Mouse (Mus musculus): Measurements from ENCODE around the gene Irf6. TPM values are rescaled to one million over a fixed set of nuclear protein-coding genes. Genes with fewer than 3 reads are reported as not detected.

Irf6 gene
- polyA plus RNA-seq, 1 experiment from 2014 or later, result 4.7 TPM

- no peaks in the 10 kb centered on the region for H3K36me3 ChIP-seq
- H3K9me3 ChIP-seq, result no peaks in the 10 kb centered on the region
- no peak overlapping the region for H3K4me3 ChIP-seq
- 0 out of 2 replicates have a peak overlapping the region, but pooled peaks have one; percentile 6 for H3K27ac ChIP-seq
- WGBS, result 43% methylated on average over 7 of the region's 7 CpGs
- DNase-seq (ENCODE audit: low spot score), result no peak
- H3K4me1 ChIP-seq, result peaks cover 11% of the 10 kb centered on the region
- no peaks in the 10 kb centered on the region for H3K27me3 ChIP-seq (ENCODE audit: insufficient read depth, poor library complexity, severe bottlenecking)
These were observed 14.8 kb upstream of the Irf6 start for GRCm38 (mm10) chr1:193138087-193138486.

GRCm38 (mm10) chr1:193138669-193139068 is 14.2 kb upstream of the Irf6 start:
- no peak overlapping the region for H3K4me3 ChIP-seq
- 0 out of 2 replicates have a peak overlapping the region, but pooled peaks have one; percentile 6 for H3K27ac ChIP-seq
- no peaks in the 10 kb centered on the region for H3K27me3 ChIP-seq (ENCODE audit: insufficient read depth, poor library complexity, severe bottlenecking)
- DNase-seq (ENCODE audit: low spot score), result no peak
- peaks cover 11% of the 10 kb centered on the region for H3K4me1 ChIP-seq
- 55% methylated on average over 3 of the region's 3 CpGs for WGBS
- H3K36me3 ChIP-seq, result no peaks in the 10 kb centered on the region
- no peaks in the 10 kb centered on the region for H3K9me3 ChIP-seq

- Histone ChIP-seq H3K4me3 (no peak overlapping the region), H3K27ac (0 out of 2 replicates have a peak overlapping the region, but pooled peaks have one; percentile 52), H3K27me3 (ENCODE audit: insufficient read depth, poor library complexity, severe bottlenecking) (peaks cover 11% of the 10 kb centered on the region), H3K4me1 (peaks cover 11% of the 10 kb centered on the region), H3K36me3 (no peaks in the 10 kb centered on the region), H3K9me3 (no peaks in the 10 kb centered on the region)
- DNase-seq (ENCODE audit: low spot score), result no peak
- WGBS, result 62% methylated on average over 7 of the region's 7 CpGs
These were observed 11.8 kb upstream of the Irf6 start for GRCm38 (mm10) chr1:193141118-193141517.

GRCm38 (mm10) chr1:193142517-193143062 is 10.3 kb upstream of the Irf6 start:
- WGBS, result 74% methylated on average over 8 of the region's 8 CpGs
- Histone ChIP-seq H3K36me3 (no peaks in the 10 kb centered on the region), H3K27ac (no peak overlapping the region), H3K4me3 (no peak overlapping the region), H3K4me1 (peaks cover 10% of the 10 kb centered on the region), H3K9me3 (no peaks in the 10 kb centered on the region), H3K27me3 (ENCODE audit: insufficient read depth, poor library complexity, severe bottlenecking) (peaks cover 11% of the 10 kb centered on the region)
- DNase-seq (ENCODE audit: low spot score), result no peak

GRCm38 (mm10) chr1:193144516-193144915 is 8.4 kb upstream of the Irf6 start:
- Histone ChIP-seq H3K4me3 (no peak overlapping the region), H3K9me3 (no peaks in the 10 kb centered on the region), H3K27me3 (ENCODE audit: insufficient read depth, poor library complexity, severe bottlenecking) (peaks cover 18% of the 10 kb centered on the region), H3K27ac (no peak overlapping the region), H3K36me3 (no peaks in the 10 kb centered on the region), H3K4me1 (peaks cover 6% of the 10 kb centered on the region; the same call in 1 of the 2 replicates)
- no peak for DNase-seq (ENCODE audit: low spot score)
- 84% methylated on average over 6 of the region's 6 CpGs for WGBS

GRCm38 (mm10) chr1:193145101-193145500 is 7.8 kb upstream of the Irf6 start:
- peaks cover 21% of the 10 kb centered on the region for H3K27me3 ChIP-seq (ENCODE audit: insufficient read depth, poor library complexity, severe bottlenecking)
- H3K27ac ChIP-seq, result no peak overlapping the region
- no peak overlapping the region for H3K4me3 ChIP-seq
- no peak for DNase-seq (ENCODE audit: low spot score)
- no peaks in the 10 kb centered on the region for H3K9me3 ChIP-seq
- H3K4me1 ChIP-seq, result peaks cover 6% of the 10 kb centered on the region; the same call in 1 of the 2 replicates
- H3K36me3 ChIP-seq, result no peaks in the 10 kb centered on the region
- 65% methylated on average over 4 of the region's 4 CpGs for WGBS

- Histone ChIP-seq H3K36me3 (no peaks in the 10 kb centered on the region), H3K27ac (no peak overlapping the region), H3K27me3 (ENCODE audit: insufficient read depth, poor library complexity, severe bottlenecking) (peaks cover 26% of the 10 kb centered on the region), H3K4me1 (peaks cover 5% of the 10 kb centered on the region; the same call in 1 of the 2 replicates), H3K9me3 (no peaks in the 10 kb centered on the region), H3K4me3 (no peak overlapping the region)
- no peak for DNase-seq (ENCODE audit: low spot score)
- 73% methylated on average over 1 of the region's 1 CpGs for WGBS
These were observed 6.5 kb upstream of the Irf6 start for GRCm38 (mm10) chr1:193146416-193146815.

GRCm38 (mm10) chr1:193149231-193149630 is 3.7 kb upstream of the Irf6 start:
- WGBS, result 48% methylated on average over 3 of the region's 3 CpGs
- DNase-seq (ENCODE audit: low spot score), result no peak
- H3K27ac ChIP-seq, result no peak overlapping the region; the same call in 1 of the 2 replicates
- peaks cover 22% of the 10 kb centered on the region for H3K4me1 ChIP-seq
- H3K27me3 ChIP-seq (ENCODE audit: insufficient read depth, poor library complexity, severe bottlenecking), result peaks cover 54% of the 10 kb centered on the region
- H3K9me3 ChIP-seq, result no peaks in the 10 kb centered on the region
- no peaks in the 10 kb centered on the region for H3K36me3 ChIP-seq
- H3K4me3 ChIP-seq, result no peak overlapping the region

GRCm38 (mm10) chr1:193151134-193151533 is 1.8 kb upstream of the Irf6 start:
- Histone ChIP-seq H3K4me1 (peaks cover 22% of the 10 kb centered on the region), H3K36me3 (no peaks in the 10 kb centered on the region), H3K27ac (no peak overlapping the region), H3K9me3 (no peaks in the 10 kb centered on the region), H3K27me3 (ENCODE audit: insufficient read depth, poor library complexity, severe bottlenecking) (peaks cover 58% of the 10 kb centered on the region), H3K4me3 (no peak overlapping the region)
- WGBS, result 24% methylated on average over 7 of the region's 7 CpGs
- DNase-seq (ENCODE audit: low spot score), result no peak

- Histone ChIP-seq H3K9me3 (no peaks in the 10 kb centered on the region), H3K36me3 (no peaks in the 10 kb centered on the region), H3K27ac (peak overlapping the region; percentile 52; the same call in 1 of the 2 replicates), H3K4me1 (peaks cover 31% of the 10 kb centered on the region), H3K27me3 (ENCODE audit: insufficient read depth, poor library complexity, severe bottlenecking) (peaks cover 62% of the 10 kb centered on the region), H3K4me3 (peak overlapping the region; percentile 57)
- 19% methylated on average over 16 of the region's 16 CpGs for WGBS
- DNase-seq (ENCODE audit: low spot score), result no peak
These were observed 650 bp downstream of the Irf6 start for GRCm38 (mm10) chr1:193153561-193153960.

GRCm38 (mm10) chr1:193156316-193157110 is 3.6 kb downstream of the Irf6 start:
- H3K4me1 ChIP-seq, result peaks cover 42% of the 10 kb centered on the region
- no peaks in the 10 kb centered on the region for H3K9me3 ChIP-seq
- WGBS, result 58% methylated on average over 15 of the region's 15 CpGs
- DNase-seq (ENCODE audit: low spot score), result no peak
- H3K36me3 ChIP-seq, result no peaks in the 10 kb centered on the region
- peaks cover 46% of the 10 kb centered on the region for H3K27me3 ChIP-seq (ENCODE audit: insufficient read depth, poor library complexity, severe bottlenecking)
- H3K4me3 ChIP-seq, result no peak overlapping the region
- no peak overlapping the region for H3K27ac ChIP-seq

- no peak for DNase-seq (ENCODE audit: low spot score)
- peaks cover 40% of the 10 kb centered on the region for H3K27me3 ChIP-seq (ENCODE audit: insufficient read depth, poor library complexity, severe bottlenecking)
- no peak overlapping the region for H3K4me3 ChIP-seq
- no peaks in the 10 kb centered on the region for H3K9me3 ChIP-seq
- no peak overlapping the region for H3K27ac ChIP-seq
- WGBS, result 75% methylated on average over 8 of the region's 8 CpGs
- H3K4me1 ChIP-seq, result peaks cover 42% of the 10 kb centered on the region
- H3K36me3 ChIP-seq, result no peaks in the 10 kb centered on the region
These were observed 4.2 kb downstream of the Irf6 start for GRCm38 (mm10) chr1:193157111-193157492.

GRCm38 (mm10) chr1:193159163-193159562 is 6.3 kb downstream of the Irf6 start:
- Histone ChIP-seq H3K4me3 (no peak overlapping the region), H3K4me1 (peaks cover 26% of the 10 kb centered on the region), H3K9me3 (no peaks in the 10 kb centered on the region), H3K27me3 (ENCODE audit: insufficient read depth, poor library complexity, severe bottlenecking) (peaks cover 20% of the 10 kb centered on the region), H3K27ac (0 out of 2 replicates have a peak overlapping the region, but pooled peaks have one; percentile 81), H3K36me3 (no peaks in the 10 kb centered on the region)
- DNase-seq (ENCODE audit: low spot score), result no peak
- WGBS, result 39% methylated on average over 3 of the region's 3 CpGs

All from heart, embryonic 10.5 days (tissue).